Mouse (Mus musculus): ENCODE results near the gene Aqp7. TPM values are rescaled to one million over a fixed set of nuclear protein-coding genes. Genes with fewer than 3 reads are reported as not detected.
"Not testable (repeated sequence)": the region's sequence is repeated elsewhere in the genome, so short reads cannot be mapped to it uniquely, and the experiment has no call there.

Aqp7 gene
- total RNA-seq (2021) = 10 to 100 TPM; 14.9 to 21.6 TPM
- long read RNA-seq, experiment 1, transcript Aqp7-201 (8 exons, 2,527 nt) = major isoform, 10 of 17 reads
- long read RNA-seq, experiment 1, partial matches to known transcripts = 2 of 17 reads
- long read RNA-seq, experiment 1, other reads (novel, unspliced or antisense) = 4 of 17 reads
- long read RNA-seq, experiment 2, transcript Aqp7-201 (8 exons, 2,527 nt) = major isoform, 11 of 21 reads
- long read RNA-seq, experiment 2, partial matches to known transcripts = 2 of 21 reads
- long read RNA-seq, experiment 2, other reads (novel, unspliced or antisense) = 6 of 21 reads

DNA sequence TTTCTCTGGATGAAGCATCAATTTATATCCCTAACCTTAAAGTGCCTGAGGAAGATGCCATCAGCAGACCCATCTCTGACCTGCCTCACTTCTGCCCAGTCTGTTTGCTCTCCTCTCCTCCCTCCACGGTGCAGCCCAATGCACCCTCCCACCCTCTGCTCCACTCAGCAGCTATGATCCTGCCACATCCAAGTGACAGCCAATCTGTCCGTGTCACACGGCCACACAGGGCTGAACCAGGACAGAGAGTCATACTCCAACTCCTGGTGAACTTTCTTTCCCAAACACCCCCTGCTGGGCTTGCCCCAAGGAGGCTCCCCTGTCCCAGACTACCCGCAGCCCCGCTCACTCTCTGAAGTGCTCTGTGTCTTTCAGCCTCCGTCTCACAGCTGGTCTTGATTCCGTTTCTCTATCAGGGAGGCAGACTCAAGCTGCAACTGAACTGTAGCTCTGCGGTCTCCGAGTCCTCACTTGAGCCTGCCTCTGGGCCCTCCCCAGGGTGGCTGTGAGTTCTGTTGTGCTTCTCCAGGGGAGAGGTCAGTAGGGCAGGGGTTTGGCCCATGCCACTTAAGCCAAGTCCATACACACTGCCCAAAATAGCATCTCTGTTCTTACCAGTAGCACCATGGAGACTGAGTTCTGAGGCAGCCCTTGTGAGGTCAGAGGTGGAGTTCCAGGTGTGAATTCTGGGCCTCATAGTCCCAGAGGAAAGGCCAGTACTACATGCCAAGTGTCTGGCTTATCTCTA, at the start of gene Aqp7:
Aqp7 (minus strand) TSS at position 616 of the 748 bp plus-strand sequence.
- DNase-seq (ENCODE audit: low spot score in 2 of 2) = no peak

GRCm38 (mm10) chr4:41097381-41097780, 49.4 kb upstream of the Aqp7 start:
- DNase-seq (ENCODE audit: low spot score in 2 of 2) = no peak

DNA sequence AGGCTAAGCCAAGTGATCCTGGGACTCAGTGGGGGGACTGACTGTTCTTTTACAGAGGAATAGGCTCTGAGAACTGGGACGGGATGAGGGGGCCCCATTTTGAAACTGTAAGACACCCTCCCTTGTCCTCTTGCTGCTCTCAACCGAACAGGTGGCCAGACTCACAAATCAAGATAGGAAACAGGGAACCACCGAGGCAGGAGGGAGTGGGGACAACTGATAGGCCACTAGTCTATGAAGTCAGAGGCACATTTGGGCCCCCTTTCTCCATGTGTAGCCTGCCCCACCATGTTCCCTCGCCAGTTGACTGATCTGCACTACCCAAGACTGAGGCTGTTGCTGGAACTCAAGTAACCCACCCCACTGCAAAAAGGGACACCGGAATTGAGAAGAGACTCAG, 48.9 kb upstream of the Aqp7 start:
- DNase-seq (ENCODE audit: low spot score in 2 of 2) = no peak

DNA sequence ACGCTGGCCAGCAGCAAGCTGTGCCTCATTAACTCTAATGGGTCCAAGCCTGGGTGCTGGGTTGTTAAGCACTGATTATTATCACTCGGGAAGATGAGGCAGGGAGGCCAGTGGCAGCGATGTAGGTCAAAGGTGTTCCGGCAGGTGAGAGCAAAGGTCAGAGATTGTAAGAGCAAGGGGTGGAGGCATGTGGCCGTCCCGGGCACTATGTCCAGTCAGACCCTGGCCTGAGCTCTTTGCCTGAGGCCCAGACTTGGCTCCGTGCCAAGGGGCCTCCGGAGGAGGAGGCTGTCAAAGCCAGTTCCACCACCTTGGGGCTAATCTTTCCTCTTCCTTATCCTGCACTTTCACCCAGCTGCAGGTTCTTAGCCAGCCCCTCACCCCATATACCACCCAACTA, 48.2 kb upstream of the Aqp7 start:
- no peak for DNase-seq (ENCODE audit: low spot score in 2 of 2)

DNA sequence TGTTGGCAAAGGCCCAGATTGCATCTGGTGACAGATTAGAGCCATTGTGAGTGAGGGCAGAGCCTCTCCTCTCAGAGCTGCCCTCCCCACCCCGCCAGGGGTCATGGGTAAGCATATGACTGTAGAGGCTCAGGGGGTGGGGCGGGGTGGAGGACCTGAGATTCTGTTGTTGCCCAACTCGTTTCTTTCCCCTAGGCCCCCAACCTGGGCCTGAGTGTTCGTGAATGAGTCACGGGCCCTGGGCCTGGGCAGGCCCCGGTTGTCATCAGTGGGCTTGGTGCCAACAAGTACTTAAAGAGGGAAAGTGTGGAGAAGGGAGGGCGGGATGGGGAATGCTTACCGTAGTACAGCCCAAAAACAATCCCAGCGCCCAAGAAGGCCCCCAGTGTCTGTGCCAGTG, 46.4 kb upstream of the Aqp7 start:
- no peak for DNase-seq (ENCODE audit: low spot score in 2 of 2)

- no peak for DNase-seq (ENCODE audit: low spot score in 2 of 2)
These were observed 45.0 kb upstream of the Aqp7 start for GRCm38 (mm10) chr4:41092958-41093357.

DNA sequence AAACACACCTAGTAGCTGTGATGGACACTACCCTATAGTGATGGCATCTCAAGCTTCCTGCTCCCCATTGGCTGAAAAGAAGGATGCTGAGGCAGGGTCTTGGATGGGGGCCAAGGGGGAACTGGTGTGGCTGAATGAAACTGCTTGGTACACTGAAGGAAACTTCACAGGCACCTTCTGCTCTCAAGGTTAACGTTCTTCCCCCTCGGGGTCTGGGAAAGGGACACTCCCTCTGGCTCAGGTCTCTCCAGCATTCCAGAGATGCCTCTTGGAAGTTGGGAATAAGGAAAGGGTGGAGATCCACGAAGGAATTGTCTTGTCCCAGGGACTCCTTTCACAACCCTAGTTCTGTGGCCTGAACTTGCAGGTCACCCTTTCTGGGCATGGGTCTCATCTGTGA, 43.5 kb upstream of the Aqp7 start:
- DNase-seq (ENCODE audit: low spot score in 2 of 2) = no peak

- no peak for DNase-seq (ENCODE audit: low spot score in 2 of 2)
These were observed 41.8 kb upstream of the Aqp7 start for GRCm38 (mm10) chr4:41089705-41090104.

- DNase-seq (ENCODE audit: low spot score in 2 of 2) = no peak
These were observed 41.2 kb upstream of the Aqp7 start for GRCm38 (mm10) chr4:41089189-41089588.

- no peak for DNase-seq (ENCODE audit: low spot score in 2 of 2)
These were observed 39.7 kb upstream of the Aqp7 start for GRCm38 (mm10) chr4:41087459-41088298.

DNA sequence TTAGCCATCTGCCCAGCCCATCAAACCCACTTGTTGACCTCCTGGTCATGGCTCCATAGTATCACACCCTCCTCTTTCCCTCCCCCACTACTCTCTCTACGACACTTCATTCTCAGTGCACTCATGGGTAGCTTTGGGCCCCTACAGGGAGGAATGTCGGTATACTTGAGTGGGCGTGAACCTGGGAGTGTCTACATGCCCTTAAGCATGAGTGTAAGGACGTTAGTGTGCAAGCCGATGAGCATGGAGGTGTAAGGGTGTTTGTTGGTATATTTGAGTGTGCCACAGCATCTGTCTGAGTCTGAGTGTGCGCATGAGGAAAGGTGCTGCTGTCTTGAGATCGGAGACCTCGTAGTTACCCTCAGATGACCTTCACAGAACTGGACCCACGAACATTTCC, 39.0 kb upstream of the Aqp7 start:
- no peak for DNase-seq (ENCODE audit: low spot score in 2 of 2)

GRCm38 (mm10) chr4:41084819-41085218, 36.9 kb upstream of the Aqp7 start:
- DNase-seq (ENCODE audit: low spot score in 2 of 2) = no peak

- DNase-seq (ENCODE audit: low spot score in 2 of 2) = not testable (repeated sequence)
These were observed 34.9 kb upstream of the Aqp7 start for GRCm38 (mm10) chr4:41082803-41083202.

DNA sequence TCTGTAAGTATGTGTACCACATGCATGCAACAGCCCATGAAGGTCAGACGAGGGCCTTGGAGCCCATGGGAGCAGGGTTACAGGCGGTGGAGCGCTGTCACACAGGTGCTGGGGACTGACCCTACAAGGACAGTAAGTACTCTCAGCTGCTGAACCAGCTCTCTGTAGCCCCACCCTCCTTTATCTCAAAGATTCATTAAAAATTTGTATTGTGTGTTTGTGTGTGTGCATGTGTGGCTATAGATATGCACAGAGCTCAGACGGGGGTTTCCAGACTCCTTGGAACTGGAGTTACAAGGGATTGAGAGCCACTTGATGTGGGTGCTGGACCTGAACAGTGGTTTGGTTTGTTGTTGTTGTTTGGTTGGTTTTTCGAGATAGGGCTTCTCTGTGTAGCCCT, 33.8 kb upstream of the Aqp7 start:
- no peak for DNase-seq (ENCODE audit: low spot score in 2 of 2)

- no peak for DNase-seq (ENCODE audit: low spot score in 2 of 2)
These were observed 30.8 kb upstream of the Aqp7 start for GRCm38 (mm10) chr4:41078726-41079125.

DNA sequence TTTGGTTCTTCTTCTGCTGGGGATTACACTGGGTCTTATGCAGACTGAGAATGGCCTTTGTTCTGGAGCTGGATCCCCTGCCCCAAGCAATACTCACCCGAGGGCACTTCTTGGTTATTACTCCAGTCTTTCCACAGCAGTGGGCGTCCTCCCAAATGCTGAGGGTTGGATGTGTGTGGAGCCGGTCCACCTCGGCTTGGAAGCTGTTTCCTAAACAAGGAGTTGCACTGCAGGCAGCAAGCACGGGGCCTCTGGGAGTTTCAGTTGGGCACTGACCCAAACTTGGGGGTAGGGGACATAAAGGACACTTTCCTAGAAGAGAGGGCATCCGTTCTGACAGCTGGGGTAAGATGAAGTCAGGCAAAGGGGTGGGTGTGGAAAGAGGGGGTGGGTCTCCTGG, 26.5 kb upstream of the Aqp7 start:
- no peak for DNase-seq (ENCODE audit: low spot score in 2 of 2)

DNA sequence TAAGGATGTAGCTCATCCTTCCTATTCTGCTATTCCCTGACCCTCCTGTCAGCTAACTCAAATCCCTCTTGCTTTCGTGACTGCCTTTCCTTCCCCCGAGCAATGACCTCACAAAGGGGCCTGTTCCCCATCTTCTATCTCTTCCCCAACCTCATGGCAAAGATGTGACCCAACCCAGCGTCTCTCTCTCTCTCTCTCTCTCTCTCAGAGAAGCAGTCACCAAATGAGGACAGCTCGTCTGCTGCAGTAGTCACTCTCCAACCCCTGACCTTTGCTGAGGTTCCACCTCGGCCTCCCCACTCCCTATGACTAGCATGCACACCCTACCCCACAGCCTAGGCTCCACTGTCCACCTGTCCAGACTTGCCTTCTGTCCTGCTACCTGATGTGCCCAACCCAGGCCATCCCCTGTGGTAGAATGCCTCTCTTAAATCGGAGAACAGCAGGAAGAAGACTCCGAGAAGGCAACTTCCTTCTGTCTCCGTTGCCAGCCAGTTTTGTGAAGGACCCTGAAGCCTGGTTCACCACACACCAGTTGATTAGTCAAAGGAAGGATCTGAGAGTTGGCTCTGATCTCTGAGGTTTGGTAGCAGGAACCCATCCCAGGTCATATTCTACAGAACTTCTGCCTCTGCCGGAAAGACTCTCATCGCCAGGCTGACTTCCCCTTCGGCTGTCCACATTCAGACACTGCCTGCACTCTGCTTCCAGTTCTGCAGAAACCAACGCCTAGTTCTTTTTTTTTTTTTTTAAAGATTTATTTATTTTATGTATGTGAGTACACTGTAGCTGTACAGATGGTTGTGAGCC, 25.3 kb upstream of the Aqp7 start:
- no peak for DNase-seq (ENCODE audit: low spot score in 2 of 2)

DNA sequence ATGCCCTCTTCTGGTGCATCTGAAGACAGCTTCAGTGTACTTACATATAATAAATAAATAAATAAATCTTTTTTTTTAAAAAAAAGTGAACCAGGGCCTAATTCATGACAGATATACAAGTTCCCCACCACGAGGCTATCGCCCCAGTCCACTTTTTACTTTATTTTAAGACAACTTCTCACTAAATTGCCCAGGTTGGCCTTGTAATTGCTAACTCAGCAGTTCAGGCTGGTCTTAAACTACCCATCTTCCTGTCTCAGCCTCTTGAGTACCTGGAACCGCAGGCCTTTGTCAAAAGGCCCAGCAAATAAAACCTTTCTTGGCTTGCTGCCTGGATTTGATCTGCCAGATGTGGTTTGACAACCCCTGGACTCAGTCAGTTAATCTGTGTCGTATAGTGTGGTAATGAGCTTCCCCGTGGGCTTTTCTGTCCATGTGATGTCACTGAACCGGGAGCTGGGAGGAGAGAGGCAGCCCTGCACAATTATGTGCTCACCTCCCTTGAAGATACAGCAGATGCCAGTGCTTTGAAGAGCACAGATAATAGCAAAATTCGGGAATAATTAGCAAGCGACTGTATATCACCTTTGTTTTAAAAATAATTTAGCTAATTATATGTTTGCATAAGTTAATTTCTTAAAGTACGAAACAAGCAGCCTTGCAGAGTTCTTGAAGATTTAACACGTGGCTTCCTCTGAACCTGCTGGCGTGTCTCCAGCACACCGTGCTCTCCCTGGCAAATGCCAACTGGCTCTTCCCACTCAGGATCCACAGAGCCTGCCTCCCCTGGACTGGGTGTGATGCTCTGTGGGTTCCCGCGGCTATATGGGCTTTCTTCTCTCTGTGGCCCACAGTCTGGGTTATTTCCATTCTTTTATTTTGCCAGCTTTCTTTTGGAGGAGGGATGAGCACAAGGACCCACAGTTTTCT, 23.8 kb upstream of the Aqp7 start:
- DNase-seq (ENCODE audit: low spot score in 2 of 2) = no peak

- no peak for DNase-seq (ENCODE audit: low spot score in 2 of 2)
These were observed 17.3 kb upstream of the Aqp7 start for GRCm38 (mm10) chr4:41065196-41065595.

All from adrenal gland, postnatal 4 days (tissue).